Mouse (Mus musculus) embryonic facial prominence, embryonic 11.5 days (tissue): ENCODE data around the gene Cnn2. TPM values are rescaled to one million over a fixed set of nuclear protein-coding genes. Genes with fewer than 3 reads are reported as not detected.

Source experiments
- ATAC-seq: fragments of 200-750 bp; cut with Nextera tagmentation; replicated peaks from 2 replicates; pipeline ENCODE4 v1.8.0; 2017; ENCODE audit warnings: low read depth; ENCODE audit not compliant: insufficient number of reproducible peaks, low FRiP score, low TSS enrichment
- DNase-seq: peaks from one replicate; pipeline ENCODE4 v3.0.0-alpha.2; 2015; ENCODE audit warnings: low spot score
- H3K27ac ChIP-seq: fragments of 300-500 bp; sonication (generic); replicated peaks from 2 replicates; pipeline ENCODE4 v1.5.1; 2014; ENCODE audit warnings: mild to moderate bottlenecking, low read depth, low read length, control low read depth
- H3K27me3 ChIP-seq: fragments of 300-500 bp; sonication (generic); 2 replicates; pipeline ENCODE4 v1.6.1; 2014; ENCODE audit warnings: mild to moderate bottlenecking, low read length, moderate library complexity, mixed read lengths; ENCODE audit not compliant: control insufficient read depth, insufficient read depth
- H3K36me3 ChIP-seq: fragments of 300-500 bp; sonication (generic); replicated peaks from 2 replicates; pipeline ENCODE4 v1.6.1; 2014; ENCODE audit warnings: low read depth, mild to moderate bottlenecking, low read length, moderate library complexity, mixed read lengths; ENCODE audit not compliant: control insufficient read depth, insufficient read depth
- H3K4me1 ChIP-seq: fragments of 300-500 bp; sonication (generic); 2 replicates; pipeline ENCODE4 v1.6.1; 2014; ENCODE audit warnings: low read length, mixed read lengths; ENCODE audit not compliant: control insufficient read depth, insufficient read depth
- H3K4me2 ChIP-seq: fragments of 300-500 bp; sonication (generic); 2 replicates; pipeline ENCODE4 v1.6.1; 2014; ENCODE audit warnings: low read depth, mild to moderate bottlenecking, control low read depth, low read length, moderate library complexity
- H3K4me3 ChIP-seq: fragments of 300-500 bp; sonication (generic); 2 replicates; pipeline ENCODE4 v1.5.1; 2014; ENCODE audit warnings: low read depth, low read length, control low read depth
- H3K9ac ChIP-seq: fragments of 300-500 bp; sonication (generic); replicated peaks from 2 replicates; pipeline ENCODE4 v1.6.1; 2014; ENCODE audit warnings: mild to moderate bottlenecking, control low read depth, low read length
- H3K9me3 ChIP-seq: fragments of 300-500 bp; sonication (generic); replicated peaks from 2 replicates; pipeline ENCODE4 v1.6.1; 2016; ENCODE audit warnings: mild to moderate bottlenecking, low read length, inconsistent platforms, mixed read lengths; ENCODE audit not compliant: control insufficient read depth
- WGBS: fragments of 180-500 bp; shearing (Covaris S2); extraction: QIAGEN DNeasy Blood & Tissue Kit; methylation state at CpG from one replicate; pipeline ENCODE4 v1.1.7; 2014; 5-methylcytosine and 5-hydroxymethylcytosine counted together
- polyA plus RNA-seq: library from polyadenylated mRNA; unstranded; fragments of >200 nt; fragmentation: Nextera tagmentation; extraction: Ambion mirVana; gene quantifications from 2 replicates; pipeline ENCODE4 v1.2.1, GENCODE M21; 2014

Gene Cnn2
- polyA plus RNA-seq, 1 experiment from 2014 or later = 255 TPM

GRCm38 (mm10) chr10:79983205-79983604 is 5.2 kb upstream of the Cnn2 start:
- WGBS = 77% methylated on average over 5 of the region's 5 CpGs
- no peak for DNase-seq
- Histone ChIP-seq H3K36me3 (peaks cover 5% of the 10 kb centered on the region), H3K9me3 (no peaks in the 10 kb centered on the region), H3K4me2 (peak overlapping the region; percentile 88), H3K9ac (peak overlapping the region; percentile 81), H3K27me3 (no peaks in the 10 kb centered on the region), H3K4me1 (peaks cover 3% of the 10 kb centered on the region), H3K4me3 (peak overlapping the region; percentile 79), H3K27ac (no peak overlapping the region)
- ATAC-seq = no peak

- Histone ChIP-seq H3K9ac (peak overlapping the region; percentile 81), H3K36me3 (peaks cover 3% of the 10 kb centered on the region), H3K4me3 (peak overlapping the region; percentile 79), H3K4me1 (peaks cover 3% of the 10 kb centered on the region), H3K27me3 (no peaks in the 10 kb centered on the region), H3K4me2 (peak overlapping the region; percentile 88), H3K9me3 (no peaks in the 10 kb centered on the region), H3K27ac (peak overlapping the region; percentile 69)
- 2% methylated on average over 17 of the region's 21 CpGs for WGBS
- DNase-seq (peak; percentile 63), ATAC-seq (no peak)
These were observed 4.7 kb upstream of the Cnn2 start for GRCm38 (mm10) chr10:79983670-79984069.

DNA sequence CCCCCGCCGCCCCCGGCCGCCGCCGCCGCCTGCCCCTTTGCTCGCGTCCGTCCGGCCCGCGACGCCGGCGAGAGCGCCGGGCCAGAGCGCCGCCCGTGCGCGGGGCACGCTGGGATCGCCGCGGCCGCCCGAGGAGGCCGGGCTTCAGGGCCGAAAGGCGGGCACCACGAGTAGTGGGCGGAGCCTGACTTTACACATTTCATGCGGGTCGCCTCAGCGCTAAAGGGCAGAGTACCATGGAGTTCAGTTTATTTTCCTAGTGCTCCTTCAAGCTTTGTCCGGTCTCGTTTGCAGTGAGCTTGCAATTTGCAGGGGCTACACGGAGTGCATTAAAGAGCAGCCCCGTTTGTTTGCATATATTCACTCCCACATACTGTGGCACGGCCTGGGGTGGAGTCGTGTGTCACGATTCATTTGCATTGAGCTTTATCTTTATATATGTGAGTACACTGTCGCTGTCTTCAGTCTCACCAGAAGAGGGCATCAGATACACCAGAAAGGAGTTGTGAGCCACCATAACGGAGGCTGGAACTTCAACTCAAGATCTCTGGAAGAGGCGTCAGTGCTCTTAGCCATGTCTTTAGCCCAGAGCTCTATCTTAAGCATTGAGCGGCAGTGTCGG is 4.1 kb upstream of the Cnn2 start, which contains the start of gene Tmem259:
Gene Tmem259 (minus strand): TSS at position 136 of the 622 bp plus-strand sequence.
- Histone ChIP-seq H3K4me3 (peak within 1 kb of the TSS; percentile 79), H3K27me3 (no peaks in the 10 kb centered on the region), H3K4me1 (peaks cover 3% of the 10 kb centered on the region), H3K9ac (peak within 1 kb of the TSS; percentile 81), H3K4me2 (peak within 1 kb of the TSS; percentile 88), H3K9me3 (no peaks in the 10 kb centered on the region), H3K27ac (peak within 1 kb of the TSS; percentile 84), H3K36me3 (peaks cover 2% of the 10 kb centered on the region)
- ATAC-seq (peak; percentile 73), DNase-seq (peak; percentile 93)
- WGBS = 0% methylated on average over 37 of the region's 49 CpGs

GRCm38 (mm10) chr10:79984871-79985270 is 3.5 kb upstream of the Cnn2 start:
- Histone ChIP-seq H3K36me3 (no peaks in the 10 kb centered on the region; the same call in 1 of the 2 replicates), H3K27me3 (no peaks in the 10 kb centered on the region), H3K4me3 (peak overlapping the region; percentile 79), H3K27ac (peak overlapping the region; percentile 84), H3K9me3 (no peaks in the 10 kb centered on the region), H3K4me2 (peak overlapping the region; percentile 71), H3K9ac (peak overlapping the region; percentile 50), H3K4me1 (peaks cover 3% of the 10 kb centered on the region)
- peak; percentile 98 for DNase-seq
- 0% methylated on average over 22 of the region's 22 CpGs for WGBS
- ATAC-seq = peak; percentile 84

DNA sequence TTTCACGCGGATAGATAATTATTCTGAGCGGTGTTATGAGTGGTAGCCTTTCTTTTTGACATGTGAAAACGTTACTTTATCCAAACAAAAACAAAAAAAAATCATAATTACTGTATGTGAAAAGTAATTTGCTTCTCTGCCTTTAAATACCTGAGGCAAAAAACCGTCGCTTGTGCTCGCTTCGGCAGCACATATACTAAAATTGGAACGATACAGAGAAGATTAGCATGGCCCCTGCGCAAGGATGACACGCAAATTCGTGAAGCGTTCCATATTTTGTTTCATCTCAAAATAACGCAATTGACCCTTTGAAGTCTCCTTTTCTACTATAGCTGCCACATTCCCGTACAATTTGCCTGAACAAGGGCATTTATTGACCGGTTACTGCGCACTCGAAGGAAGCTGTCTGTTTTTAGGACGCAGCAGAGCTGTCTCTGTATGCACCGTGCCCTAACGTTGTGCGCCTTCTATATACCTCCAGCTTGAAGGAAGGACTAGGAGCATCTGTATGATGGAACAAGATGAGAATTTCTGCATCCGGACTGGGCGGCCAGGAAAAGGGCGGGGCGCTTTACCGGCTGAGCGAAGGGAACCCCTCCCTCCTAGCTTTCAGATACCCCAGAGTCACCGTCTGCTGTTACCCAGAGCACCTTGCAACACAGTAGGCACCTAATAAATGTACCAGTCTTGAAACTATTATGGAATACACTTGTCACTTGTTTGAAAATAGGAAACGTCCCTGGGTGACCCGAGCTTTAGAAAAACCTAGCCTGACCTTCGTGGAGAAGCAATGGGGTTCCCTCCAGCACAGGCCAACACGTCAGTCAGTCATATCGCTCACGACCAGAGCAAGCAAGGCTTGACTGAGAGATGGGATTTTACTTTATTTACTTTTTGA is 2.8 kb upstream of the Cnn2 start:
- WGBS = 5% methylated on average over 35 of the region's 35 CpGs
- peak overlapping the region; percentile 71 for H3K4me2 ChIP-seq
- H3K9ac ChIP-seq = peak overlapping the region; percentile 50
- H3K4me3 ChIP-seq = peak overlapping the region; percentile 79
- ATAC-seq (no peak), DNase-seq (peak; percentile 58)
- H3K9me3 ChIP-seq = no peaks in the 10 kb centered on the region
- peaks cover 3% of the 10 kb centered on the region for H3K4me1 ChIP-seq
- no peaks in the 10 kb centered on the region for H3K27me3 ChIP-seq
- H3K27ac ChIP-seq = peak overlapping the region; percentile 84
- no peaks in the 10 kb centered on the region; the same call in 1 of the 2 replicates for H3K36me3 ChIP-seq

DNA sequence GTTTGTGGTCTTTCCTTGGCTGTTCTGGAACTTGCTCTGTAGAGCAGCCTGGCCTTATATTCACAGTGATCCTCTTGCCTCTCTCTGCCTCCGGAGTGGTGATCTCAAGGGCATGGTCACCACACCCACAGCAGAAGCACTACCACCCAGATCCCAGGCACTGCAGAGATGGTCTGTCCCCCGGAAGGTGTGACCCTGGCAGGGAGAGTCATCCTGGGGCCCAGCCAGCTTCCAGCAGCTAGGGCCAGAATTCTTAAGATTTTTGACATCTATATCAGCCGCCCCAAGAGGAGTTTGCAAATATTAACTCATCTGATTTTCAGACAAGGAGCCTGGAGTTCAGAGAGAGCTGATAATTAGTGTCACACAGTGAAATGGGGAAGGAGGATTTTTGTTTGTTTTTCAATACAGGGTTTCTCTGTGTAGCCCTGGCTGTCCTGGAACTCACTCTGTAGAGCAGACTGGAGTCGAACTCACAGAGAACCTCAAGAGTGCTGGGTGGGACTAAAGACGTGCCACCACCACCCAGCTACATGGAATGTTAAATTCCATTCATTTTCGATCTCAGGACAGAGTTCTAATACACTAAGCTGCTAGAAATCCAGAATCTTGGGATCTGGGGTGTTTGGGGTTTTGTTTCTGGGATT is 2.0 kb upstream of the Cnn2 start:
- H3K4me3 ChIP-seq = no peak overlapping the region; the same call in 1 of the 2 replicates
- no peaks in the 10 kb centered on the region; the same call in 1 of the 2 replicates for H3K36me3 ChIP-seq
- no peak for DNase-seq
- peaks cover 3% of the 10 kb centered on the region for H3K4me1 ChIP-seq
- no peak overlapping the region for H3K27ac ChIP-seq
- peak overlapping the region; percentile 71 for H3K4me2 ChIP-seq
- H3K9ac ChIP-seq = no peak overlapping the region; the same call in 1 of the 2 replicates
- 35% methylated on average over 6 of the region's 6 CpGs for WGBS
- no peaks in the 10 kb centered on the region for H3K27me3 ChIP-seq
- ATAC-seq = no peak
- no peaks in the 10 kb centered on the region for H3K9me3 ChIP-seq

- Histone ChIP-seq H3K4me1 (peaks cover 3% of the 10 kb centered on the region), H3K36me3 (peaks cover 2% of the 10 kb centered on the region), H3K9ac (no peak overlapping the region), H3K27me3 (no peaks in the 10 kb centered on the region), H3K4me3 (no peak overlapping the region), H3K4me2 (peak overlapping the region; percentile 5), H3K27ac (no peak overlapping the region), H3K9me3 (no peaks in the 10 kb centered on the region)
- 2% methylated on average over 11 of the region's 11 CpGs for WGBS
- DNase-seq (peak; percentile 89), ATAC-seq (no peak)
These were observed 1.4 kb upstream of the Cnn2 start for GRCm38 (mm10) chr10:79986963-79987362.
